Mouse (Mus musculus): ENCODE measurements around the gene Rftn1. TPM values are rescaled to one million over a fixed set of nuclear protein-coding genes. Genes with fewer than 3 reads are reported as not detected.

The Rftn1 gene
- polyA plus RNA-seq, 1 experiment, result 18.6 TPM

- Histone ChIP-seq H3K4me1 (ENCODE audit: control insufficient read depth, insufficient read depth, low read length) (no peaks in the 10 kb centered on the region), H3K27me3 (replicated peaks; ENCODE audit: control insufficient read depth, insufficient read depth, low read length) (no peaks in the 10 kb centered on the region), H3K27ac (ENCODE audit: insufficient read depth, low read depth, low read length) (no peak overlapping the region), H3K4me3 (ENCODE audit: insufficient read depth, low read depth, low read length) (no peak overlapping the region), H3K36me3 (ENCODE audit: control insufficient read depth, insufficient read depth, low read length) (no peaks in the 10 kb centered on the region)
- no peak for DNase-seq
- TF ChIP-seq CTCF (conservative IDR thresholded peaks at IDR 0.05; ENCODE audit: insufficient read depth, insufficient read length, low read depth, low read length), result no peak
- no peak for TF ChIP-seq POLR2A (IDR thresholded peaks at IDR 0.05; ENCODE audit: low read depth, low read length)
- WGBS, result 94% methylated on average over 4 of the region's 4 CpGs
Measured at GRCm38 (mm10) chr17:49979761-49980285, 210.7 kb downstream of the Rftn1 start.

GRCm38 (mm10) chr17:49977424-49977790 is 213.1 kb downstream of the Rftn1 start:
- Histone ChIP-seq H3K36me3 (ENCODE audit: control insufficient read depth, insufficient read depth, low read length) (no peaks in the 10 kb centered on the region), H3K27ac (ENCODE audit: insufficient read depth, low read depth, low read length) (no peak overlapping the region), H3K4me1 (ENCODE audit: control insufficient read depth, insufficient read depth, low read length) (no peaks in the 10 kb centered on the region), H3K4me3 (ENCODE audit: insufficient read depth, low read depth, low read length) (no peak overlapping the region), H3K27me3 (replicated peaks; ENCODE audit: control insufficient read depth, insufficient read depth, low read length) (no peaks in the 10 kb centered on the region)
- DNase-seq, result no peak
- no peak for TF ChIP-seq CTCF (conservative IDR thresholded peaks at IDR 0.05; ENCODE audit: insufficient read depth, insufficient read length, low read depth, low read length)
- TF ChIP-seq POLR2A (IDR thresholded peaks at IDR 0.05; ENCODE audit: low read depth, low read length), result no peak
- 80% methylated on average over 3 of the region's 3 CpGs for WGBS

DNA sequence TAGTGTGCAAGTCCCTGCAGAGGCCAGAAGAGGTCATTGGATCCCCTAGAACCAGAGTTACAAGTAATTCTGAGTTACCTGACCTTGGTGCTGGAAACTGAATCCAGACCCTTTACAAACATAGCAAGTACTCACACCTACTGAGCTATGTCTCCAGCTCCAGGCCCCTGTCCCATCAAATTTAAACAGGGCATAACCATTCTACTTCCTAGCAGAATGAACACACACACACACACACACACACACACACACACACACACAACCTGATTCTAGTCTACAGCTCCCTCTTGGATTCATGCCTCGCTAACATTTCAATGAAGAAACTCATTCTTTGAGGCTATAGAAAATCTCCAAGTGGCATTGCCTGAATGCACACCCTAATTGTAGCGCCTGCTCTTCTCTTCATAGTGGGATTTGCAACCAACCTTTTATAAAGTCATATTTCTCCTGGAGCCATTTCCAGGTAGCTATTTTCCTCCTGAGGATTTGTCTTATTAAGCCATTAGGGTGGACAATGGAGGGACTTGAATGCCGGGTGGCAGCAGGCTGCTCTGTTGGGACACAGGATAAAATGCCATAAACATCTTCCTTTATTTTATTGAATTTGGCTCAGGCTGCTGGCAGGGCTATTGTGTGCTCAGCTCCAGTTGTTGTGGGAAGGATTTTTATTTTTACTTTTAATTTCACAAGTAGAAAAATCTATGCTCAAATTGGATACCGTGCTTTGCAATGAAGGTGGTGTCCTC is 213.6 kb downstream of the Rftn1 start:
- Histone ChIP-seq H3K36me3 (ENCODE audit: control insufficient read depth, insufficient read depth, low read length) (no peaks in the 10 kb centered on the region), H3K27me3 (replicated peaks; ENCODE audit: control insufficient read depth, insufficient read depth, low read length) (no peaks in the 10 kb centered on the region), H3K27ac (ENCODE audit: insufficient read depth, low read depth, low read length) (no peak overlapping the region), H3K4me3 (ENCODE audit: insufficient read depth, low read depth, low read length) (no peak overlapping the region), H3K4me1 (ENCODE audit: control insufficient read depth, insufficient read depth, low read length) (no peaks in the 10 kb centered on the region)
- no peak for DNase-seq
- TF ChIP-seq CTCF (conservative IDR thresholded peaks at IDR 0.05; ENCODE audit: insufficient read depth, insufficient read length, low read depth, low read length) (no peak), POLR2A (IDR thresholded peaks at IDR 0.05; ENCODE audit: low read depth, low read length) (no peak)
- WGBS, result 83% methylated on average over 4 of the region's 4 CpGs

- no peak for TF ChIP-seq CTCF (conservative IDR thresholded peaks at IDR 0.05; ENCODE audit: insufficient read depth, insufficient read length, low read depth, low read length)
- no peak for TF ChIP-seq POLR2A (IDR thresholded peaks at IDR 0.05; ENCODE audit: low read depth, low read length)
- no peaks in the 10 kb centered on the region for H3K36me3 ChIP-seq (ENCODE audit: control insufficient read depth, insufficient read depth, low read length)
- no peaks in the 10 kb centered on the region for H3K27me3 ChIP-seq (replicated peaks; ENCODE audit: control insufficient read depth, insufficient read depth, low read length)
- no peak for DNase-seq
- WGBS, result 74% methylated on average over 7 of the region's 7 CpGs
- H3K4me1 ChIP-seq (ENCODE audit: control insufficient read depth, insufficient read depth, low read length), result no peaks in the 10 kb centered on the region
- H3K27ac ChIP-seq (ENCODE audit: insufficient read depth, low read depth, low read length), result no peak overlapping the region
- H3K4me3 ChIP-seq (ENCODE audit: insufficient read depth, low read depth, low read length), result no peak overlapping the region
Measured at GRCm38 (mm10) chr17:49975481-49975880, 215.0 kb downstream of the Rftn1 start.

DNA sequence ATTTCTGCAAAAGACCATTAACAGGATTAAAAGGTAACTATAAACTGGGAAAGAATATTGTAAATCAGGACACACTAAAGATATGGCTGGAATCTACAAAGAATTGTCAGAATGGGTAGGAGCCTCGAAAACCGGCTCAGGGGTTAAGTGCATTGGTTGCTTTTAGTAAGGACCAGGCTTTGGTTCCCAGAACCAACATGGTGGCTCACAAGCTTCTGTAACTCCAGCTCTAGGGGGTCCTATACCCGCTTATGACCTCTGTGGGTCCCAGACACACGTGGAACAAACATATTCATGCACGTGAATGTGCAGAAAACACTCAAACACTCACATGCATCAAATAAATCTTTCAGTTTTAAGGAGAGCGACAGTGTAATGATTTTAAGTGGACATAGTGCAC is 215.5 kb downstream of the Rftn1 start:
- no peaks in the 10 kb centered on the region for H3K4me1 ChIP-seq (ENCODE audit: control insufficient read depth, insufficient read depth, low read length)
- TF ChIP-seq CTCF (conservative IDR thresholded peaks at IDR 0.05; ENCODE audit: insufficient read depth, insufficient read length, low read depth, low read length), result no peak
- no peak for TF ChIP-seq POLR2A (IDR thresholded peaks at IDR 0.05; ENCODE audit: low read depth, low read length)
- H3K27me3 ChIP-seq (replicated peaks; ENCODE audit: control insufficient read depth, insufficient read depth, low read length), result no peaks in the 10 kb centered on the region
- no peaks in the 10 kb centered on the region for H3K36me3 ChIP-seq (ENCODE audit: control insufficient read depth, insufficient read depth, low read length)
- 81% methylated on average over 6 of the region's 6 CpGs for WGBS
- H3K4me3 ChIP-seq (ENCODE audit: insufficient read depth, low read depth, low read length), result no peak overlapping the region
- DNase-seq, result no peak
- H3K27ac ChIP-seq (ENCODE audit: insufficient read depth, low read depth, low read length), result no peak overlapping the region

DNA sequence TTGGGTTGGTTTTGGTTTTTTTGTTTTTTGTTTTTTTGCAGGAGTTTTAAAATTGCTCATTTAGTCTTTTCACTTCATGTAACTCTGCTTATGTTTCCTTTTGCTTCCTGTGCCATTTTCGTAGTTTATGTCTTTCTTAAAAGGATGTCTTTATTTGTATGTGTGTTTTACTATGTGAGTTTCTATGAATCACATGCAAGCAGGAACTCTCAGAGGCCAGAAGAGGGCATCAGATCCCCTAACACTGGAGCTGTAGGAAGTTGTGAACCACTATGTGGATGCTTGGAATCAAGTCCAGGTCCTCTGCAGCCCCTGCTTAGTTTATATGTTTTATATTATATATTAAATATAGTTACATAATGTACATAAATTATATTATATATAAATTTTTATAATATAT is 218.3 kb downstream of the Rftn1 start:
- no peak for DNase-seq
- Histone ChIP-seq H3K4me3 (ENCODE audit: insufficient read depth, low read depth, low read length) (no peak overlapping the region), H3K27ac (ENCODE audit: insufficient read depth, low read depth, low read length) (no peak overlapping the region), H3K36me3 (ENCODE audit: control insufficient read depth, insufficient read depth, low read length) (no peaks in the 10 kb centered on the region), H3K27me3 (replicated peaks; ENCODE audit: control insufficient read depth, insufficient read depth, low read length) (no peaks in the 10 kb centered on the region), H3K4me1 (ENCODE audit: control insufficient read depth, insufficient read depth, low read length) (no peaks in the 10 kb centered on the region)
- 83% methylated on average over 1 of the region's 1 CpGs for WGBS
- TF ChIP-seq POLR2A (IDR thresholded peaks at IDR 0.05; ENCODE audit: low read depth, low read length) (no peak), CTCF (conservative IDR thresholded peaks at IDR 0.05; ENCODE audit: insufficient read depth, insufficient read length, low read depth, low read length) (no peak)

DNA sequence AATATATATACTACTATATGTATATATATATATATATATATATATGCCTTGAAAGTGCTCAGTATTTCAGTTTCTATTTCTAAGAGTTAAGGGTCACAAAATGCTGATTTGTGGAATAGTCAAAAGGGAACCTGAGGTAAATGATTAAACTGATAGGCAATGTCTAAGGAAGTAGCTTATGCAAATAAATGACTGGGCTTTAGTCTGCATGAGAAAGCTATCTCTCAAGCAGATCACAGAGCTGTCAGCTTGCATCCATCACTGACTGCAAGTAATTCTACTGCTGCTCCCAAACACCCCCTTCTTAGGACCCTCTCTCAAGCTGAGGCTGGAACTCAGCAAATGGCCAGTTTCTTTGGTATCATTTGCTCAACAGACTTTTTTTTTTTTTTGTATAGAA is 219.4 kb downstream of the Rftn1 start:
- no peak for TF ChIP-seq POLR2A (IDR thresholded peaks at IDR 0.05; ENCODE audit: low read depth, low read length)
- TF ChIP-seq CTCF (conservative IDR thresholded peaks at IDR 0.05; ENCODE audit: insufficient read depth, insufficient read length, low read depth, low read length), result no peak
- Histone ChIP-seq H3K4me3 (ENCODE audit: insufficient read depth, low read depth, low read length) (no peak overlapping the region), H3K36me3 (ENCODE audit: control insufficient read depth, insufficient read depth, low read length) (no peaks in the 10 kb centered on the region), H3K27ac (ENCODE audit: insufficient read depth, low read depth, low read length) (no peak overlapping the region), H3K27me3 (replicated peaks; ENCODE audit: control insufficient read depth, insufficient read depth, low read length) (no peaks in the 10 kb centered on the region), H3K4me1 (ENCODE audit: control insufficient read depth, insufficient read depth, low read length) (no peaks in the 10 kb centered on the region)
- no peak for DNase-seq
